Mouse (Mus musculus): ENCODE results near the gene Ifitm7. TPM values are rescaled to one million over a fixed set of nuclear protein-coding genes. Genes with fewer than 3 reads are reported as not detected.

The Ifitm7 gene
- total RNA-seq, 1 experiment = 11.4 TPM

DNA sequence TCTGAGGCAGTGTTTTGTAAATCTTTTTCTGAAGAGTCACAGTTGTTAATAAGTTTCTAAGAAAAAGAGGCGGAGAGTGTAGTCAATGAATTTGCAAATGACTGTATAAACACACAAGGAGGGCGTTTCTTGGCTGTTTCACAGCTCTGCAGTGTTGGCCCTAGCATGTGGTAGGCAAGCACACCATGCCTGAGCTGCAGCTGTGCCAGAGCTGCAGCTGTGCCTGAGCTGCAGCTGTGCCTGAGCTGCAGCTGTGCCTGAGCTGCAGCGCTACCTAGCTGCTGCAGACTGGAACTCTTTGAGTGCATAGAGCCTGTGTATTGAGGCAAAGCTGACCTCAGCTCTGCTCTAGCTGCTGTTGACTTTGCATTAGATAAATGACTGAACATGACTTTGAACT lies 17.5 kb upstream of the Ifitm7 start:
- Histone ChIP-seq H3K36me3 (ENCODE audit: control insufficient read depth, insufficient read depth, low read length, poor library complexity, severe bottlenecking) (no peaks in the 10 kb centered on the region; the same call in 1 of the 2 replicates), H3K4me1 (ENCODE audit: control insufficient read depth in 2 of 2, insufficient read depth in 2 of 2, low read length in 2 of 2, poor library complexity in 1 of 2) (peaks cover 0 to 9% of the 10 kb centered on the region in 2 experiments; a peak in 2 of 4 replicates), H3K9ac (ENCODE audit: insufficient read depth, low read depth, low read length, poor library complexity, severe bottlenecking) (no peak overlapping the region), H3K27ac (ENCODE audit: insufficient read depth, low read depth, low read length, poor library complexity, severe bottlenecking) (no peak overlapping the region), H3K4me3 (ENCODE audit: insufficient read depth in 1 of 2, low read depth in 1 of 2, low read length in 2 of 2, poor library complexity in 1 of 2, severe bottlenecking in 1 of 2) (no peak overlapping the region), H3K9me3 (ENCODE audit: control insufficient read depth, insufficient read depth, low read depth, low read length) (no peaks in the 10 kb centered on the region)
- DNase-seq (ENCODE audit: low read depth, low spot score) = no peak
- in situ Hi-C loops (cut with MboI; ENCODE audit: low sequenced_read_pairs in 2 of 2, unreplicated experiment in 2 of 2) = no loop called here
- TF ChIP-seq ZC3H11A (IDR thresholded peaks at IDR 0.05; ENCODE audit: borderline replicate concordance, low read depth, low read length) (no peak), MAFK (IDR thresholded peaks at IDR 0.05; ENCODE audit: insufficient read depth, low read depth, low read length) (no peak), CHD2 (IDR thresholded peaks at IDR 0.05; ENCODE audit: low read depth, low read length) (no peak), HCFC1 (IDR thresholded peaks at IDR 0.05; ENCODE audit: borderline replicate concordance, insufficient read depth, low read length) (no peak), ZNF384 (IDR thresholded peaks at IDR 0.05; ENCODE audit: low read depth, low read length) (no peak)

DNA sequence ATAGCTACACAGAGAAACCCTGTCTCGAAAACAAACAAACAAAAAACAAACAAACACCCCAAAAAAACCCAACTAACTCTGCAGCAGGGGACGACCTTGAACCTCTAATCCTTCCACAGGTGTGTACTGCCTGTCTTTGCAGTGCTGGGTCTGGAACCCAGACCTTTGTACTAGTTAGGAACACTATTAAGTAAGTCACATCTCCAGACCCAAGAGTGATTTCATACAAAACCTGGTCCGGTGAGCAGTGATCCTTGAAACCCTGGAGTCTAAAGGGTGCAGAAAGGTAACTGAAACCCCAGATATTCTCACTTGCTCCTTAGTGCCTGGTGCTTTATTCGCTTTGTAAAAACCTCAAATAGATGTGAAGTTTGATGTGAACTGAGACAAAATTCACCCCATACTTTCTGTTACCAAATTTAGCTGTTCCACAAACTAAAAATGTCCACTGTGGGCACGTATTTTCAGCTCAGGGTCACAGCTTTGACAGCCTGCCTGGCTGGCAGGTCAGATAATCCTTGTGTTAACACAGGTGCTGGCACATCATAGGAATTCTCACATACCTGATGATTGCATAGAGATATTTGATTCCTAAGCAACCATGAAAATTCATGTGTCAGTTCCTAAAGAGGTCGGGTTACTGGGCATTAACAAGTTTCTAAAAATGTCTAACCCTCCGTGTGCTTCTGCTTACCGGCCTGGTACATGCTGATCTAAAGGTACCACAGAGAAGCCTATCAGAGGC lies 16.9 kb upstream of the Ifitm7 start:
- no peak overlapping the region for H3K4me3 ChIP-seq (ENCODE audit: insufficient read depth in 1 of 2, low read depth in 1 of 2, low read length in 2 of 2, poor library complexity in 1 of 2, severe bottlenecking in 1 of 2)
- no peaks in the 10 kb centered on the region for H3K9me3 ChIP-seq (ENCODE audit: control insufficient read depth, insufficient read depth, low read depth, low read length)
- H3K9ac ChIP-seq (ENCODE audit: insufficient read depth, low read depth, low read length, poor library complexity, severe bottlenecking) = no peak overlapping the region
- in situ Hi-C loops (cut with MboI; ENCODE audit: low sequenced_read_pairs in 2 of 2, unreplicated experiment in 2 of 2) = no loop called here
- H3K36me3 ChIP-seq (ENCODE audit: control insufficient read depth, insufficient read depth, low read length, poor library complexity, severe bottlenecking) = no peaks in the 10 kb centered on the region; the same call in 1 of the 2 replicates
- no peak for DNase-seq (ENCODE audit: low read depth, low spot score)
- TF ChIP-seq ZC3H11A (IDR thresholded peaks at IDR 0.05; ENCODE audit: borderline replicate concordance, low read depth, low read length) = no peak
- no peak for TF ChIP-seq ZNF384 (IDR thresholded peaks at IDR 0.05; ENCODE audit: low read depth, low read length)
- TF ChIP-seq HCFC1 (IDR thresholded peaks at IDR 0.05; ENCODE audit: borderline replicate concordance, insufficient read depth, low read length) = no peak
- TF ChIP-seq MAFK (IDR thresholded peaks at IDR 0.05; ENCODE audit: insufficient read depth, low read depth, low read length) = no peak
- H3K4me1 ChIP-seq (ENCODE audit: control insufficient read depth in 2 of 2, insufficient read depth in 2 of 2, low read length in 2 of 2, poor library complexity in 1 of 2) = peaks cover 0 to 9% of the 10 kb centered on the region in 2 experiments; a peak in 2 of 4 replicates
- H3K27ac ChIP-seq (ENCODE audit: insufficient read depth, low read depth, low read length, poor library complexity, severe bottlenecking) = no peak overlapping the region

DNA sequence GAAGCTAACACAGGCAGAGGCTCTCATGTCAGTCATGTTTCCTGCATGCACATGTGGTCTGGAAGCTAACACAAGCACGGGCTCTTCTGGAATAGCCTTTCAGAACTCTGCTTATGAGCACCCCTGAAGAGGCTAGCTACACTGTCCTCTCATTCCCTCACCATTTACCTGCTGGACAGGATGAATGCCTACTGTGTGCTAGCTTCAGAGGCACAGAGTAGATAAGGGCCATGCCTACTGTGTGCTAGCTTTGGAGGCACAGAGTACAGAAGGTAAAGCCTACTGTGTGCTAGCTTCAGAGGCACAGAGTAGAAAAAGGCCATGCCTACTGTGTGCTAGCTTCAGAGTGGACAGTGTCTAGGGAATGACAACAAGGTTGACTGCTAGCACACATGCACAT lies 7.8 kb upstream of the Ifitm7 start:
- H3K36me3 ChIP-seq (ENCODE audit: control insufficient read depth, insufficient read depth, low read length, poor library complexity, severe bottlenecking) = no peaks in the 10 kb centered on the region; the same call in 1 of the 2 replicates
- in situ Hi-C loops (cut with MboI; ENCODE audit: low sequenced_read_pairs in 2 of 2, unreplicated experiment in 2 of 2) = no loop called here
- no peak overlapping the region for H3K27ac ChIP-seq (ENCODE audit: insufficient read depth, low read depth, low read length, poor library complexity, severe bottlenecking)
- 0 out of 4 replicates have a peak, but pooled peaks cover 0 to 3% of the 10 kb centered on the region in 2 experiments for H3K4me1 ChIP-seq (ENCODE audit: control insufficient read depth in 2 of 2, insufficient read depth in 2 of 2, low read length in 2 of 2, poor library complexity in 1 of 2)
- no peak for TF ChIP-seq HCFC1 (IDR thresholded peaks at IDR 0.05; ENCODE audit: borderline replicate concordance, insufficient read depth, low read length)
- TF ChIP-seq CHD2 (IDR thresholded peaks at IDR 0.05; ENCODE audit: low read depth, low read length) = no peak
- no peak for TF ChIP-seq ZC3H11A (IDR thresholded peaks at IDR 0.05; ENCODE audit: borderline replicate concordance, low read depth, low read length)
- no peaks in the 10 kb centered on the region for H3K9me3 ChIP-seq (ENCODE audit: control insufficient read depth, insufficient read depth, low read depth, low read length)
- no peak overlapping the region for H3K4me3 ChIP-seq (ENCODE audit: insufficient read depth in 1 of 2, low read depth in 1 of 2, low read length in 2 of 2, poor library complexity in 1 of 2, severe bottlenecking in 1 of 2)
- no peak overlapping the region for H3K9ac ChIP-seq (ENCODE audit: insufficient read depth, low read depth, low read length, poor library complexity, severe bottlenecking)
- no peak for DNase-seq (ENCODE audit: low read depth, low spot score)

DNA sequence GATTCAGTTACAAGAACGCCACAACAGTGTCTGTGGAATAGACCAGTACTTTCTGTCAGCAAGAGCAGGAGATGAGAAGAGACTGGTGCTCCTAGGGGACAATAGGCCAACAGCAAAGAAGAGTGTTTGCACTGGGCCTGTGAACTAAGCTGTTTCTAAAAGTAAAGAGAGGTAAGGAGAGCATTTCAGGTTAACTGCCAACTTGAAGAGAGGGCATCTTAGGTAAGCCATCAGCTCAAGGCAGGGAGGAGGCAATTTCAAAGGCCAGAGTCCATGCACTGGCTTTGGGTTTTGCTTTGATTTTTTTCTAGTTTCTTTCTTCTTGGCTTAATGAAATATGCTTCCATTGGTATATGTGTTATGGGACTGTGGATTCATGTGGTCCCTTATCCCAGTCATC lies 7.4 kb upstream of the Ifitm7 start:
- TF ChIP-seq ZNF384 (IDR thresholded peaks at IDR 0.05; ENCODE audit: low read depth, low read length) (no peak), MAFK (IDR thresholded peaks at IDR 0.05; ENCODE audit: insufficient read depth, low read depth, low read length) (no peak), ZC3H11A (IDR thresholded peaks at IDR 0.05; ENCODE audit: borderline replicate concordance, low read depth, low read length) (no peak), HCFC1 (IDR thresholded peaks at IDR 0.05; ENCODE audit: borderline replicate concordance, insufficient read depth, low read length) (no peak), CHD2 (IDR thresholded peaks at IDR 0.05; ENCODE audit: low read depth, low read length) (no peak)
- DNase-seq (ENCODE audit: low read depth, low spot score) = no peak
- no peaks in the 10 kb centered on the region; the same call in 1 of the 2 replicates for H3K36me3 ChIP-seq (ENCODE audit: control insufficient read depth, insufficient read depth, low read length, poor library complexity, severe bottlenecking)
- no peak overlapping the region for H3K4me3 ChIP-seq (ENCODE audit: insufficient read depth in 1 of 2, low read depth in 1 of 2, low read length in 2 of 2, poor library complexity in 1 of 2, severe bottlenecking in 1 of 2)
- H3K4me1 ChIP-seq (ENCODE audit: control insufficient read depth in 2 of 2, insufficient read depth in 2 of 2, low read length in 2 of 2, poor library complexity in 1 of 2) = 0 out of 4 replicates have a peak, but pooled peaks cover 0 to 3% of the 10 kb centered on the region in 2 experiments
- in situ Hi-C loops (cut with MboI; ENCODE audit: low sequenced_read_pairs in 2 of 2, unreplicated experiment in 2 of 2) = no loop called here
- no peaks in the 10 kb centered on the region for H3K9me3 ChIP-seq (ENCODE audit: control insufficient read depth, insufficient read depth, low read depth, low read length)
- no peak overlapping the region for H3K27ac ChIP-seq (ENCODE audit: insufficient read depth, low read depth, low read length, poor library complexity, severe bottlenecking)
- no peak overlapping the region for H3K9ac ChIP-seq (ENCODE audit: insufficient read depth, low read depth, low read length, poor library complexity, severe bottlenecking)

All from ES-E14 (cell line).